Mouse (Mus musculus): ENCODE measurements around the gene Fcer1g.

The Fcer1g gene

DNA sequence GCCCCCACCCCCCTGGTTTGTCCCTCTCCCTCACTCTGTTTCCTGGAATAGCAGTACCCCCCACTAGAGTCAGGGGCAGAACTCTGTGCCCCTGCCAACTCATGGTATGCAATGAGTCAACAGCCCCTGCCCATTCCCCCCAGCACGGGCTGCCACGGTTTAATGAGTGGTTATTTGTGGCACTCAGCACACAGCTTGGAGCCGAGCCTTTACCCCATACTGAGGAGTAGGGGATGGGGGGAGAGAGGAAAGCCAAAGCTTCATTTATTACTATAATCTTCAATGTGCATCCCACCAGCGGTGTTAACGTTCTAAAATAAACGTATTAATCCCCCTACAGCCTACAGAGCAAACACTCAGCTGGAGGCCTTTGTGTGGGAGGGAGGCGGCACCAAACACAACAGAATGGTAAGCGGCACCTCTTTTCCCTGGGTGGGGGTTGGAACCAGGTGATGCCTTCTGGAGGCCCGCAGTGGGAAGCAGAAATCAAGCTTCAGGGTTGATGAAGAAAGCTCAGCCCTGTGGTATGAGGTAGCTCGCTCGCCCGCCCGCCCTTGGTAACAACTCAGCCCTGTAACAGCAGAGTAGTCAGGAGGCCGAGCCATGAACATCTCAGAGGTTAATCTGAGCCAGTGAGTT is 44.6 kb downstream of the Fcer1g start:
- intact Hi-C loops (cut with DNase I), result no loop called here

DNA sequence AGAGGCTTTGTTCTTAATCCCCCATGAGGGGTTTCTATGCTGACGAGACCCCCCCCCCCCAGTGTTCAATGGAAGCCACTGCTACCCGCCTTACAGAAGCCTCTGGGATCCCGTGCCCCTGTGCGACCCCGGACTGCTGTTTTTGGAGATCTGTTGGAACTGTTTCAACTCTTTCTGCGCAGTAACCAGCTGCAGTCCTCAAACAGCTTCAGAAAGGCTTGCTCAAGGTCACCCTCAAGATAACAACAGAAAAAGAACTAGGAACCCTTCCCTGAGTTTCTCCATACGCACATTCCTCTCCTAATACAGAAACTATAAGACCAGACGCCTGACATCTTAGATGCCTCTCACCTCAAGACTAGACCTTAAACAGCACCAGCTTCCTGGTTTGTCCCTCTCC is 45.1 kb downstream of the Fcer1g start:
- intact Hi-C loops (cut with DNase I), result no loop called here

DNA sequence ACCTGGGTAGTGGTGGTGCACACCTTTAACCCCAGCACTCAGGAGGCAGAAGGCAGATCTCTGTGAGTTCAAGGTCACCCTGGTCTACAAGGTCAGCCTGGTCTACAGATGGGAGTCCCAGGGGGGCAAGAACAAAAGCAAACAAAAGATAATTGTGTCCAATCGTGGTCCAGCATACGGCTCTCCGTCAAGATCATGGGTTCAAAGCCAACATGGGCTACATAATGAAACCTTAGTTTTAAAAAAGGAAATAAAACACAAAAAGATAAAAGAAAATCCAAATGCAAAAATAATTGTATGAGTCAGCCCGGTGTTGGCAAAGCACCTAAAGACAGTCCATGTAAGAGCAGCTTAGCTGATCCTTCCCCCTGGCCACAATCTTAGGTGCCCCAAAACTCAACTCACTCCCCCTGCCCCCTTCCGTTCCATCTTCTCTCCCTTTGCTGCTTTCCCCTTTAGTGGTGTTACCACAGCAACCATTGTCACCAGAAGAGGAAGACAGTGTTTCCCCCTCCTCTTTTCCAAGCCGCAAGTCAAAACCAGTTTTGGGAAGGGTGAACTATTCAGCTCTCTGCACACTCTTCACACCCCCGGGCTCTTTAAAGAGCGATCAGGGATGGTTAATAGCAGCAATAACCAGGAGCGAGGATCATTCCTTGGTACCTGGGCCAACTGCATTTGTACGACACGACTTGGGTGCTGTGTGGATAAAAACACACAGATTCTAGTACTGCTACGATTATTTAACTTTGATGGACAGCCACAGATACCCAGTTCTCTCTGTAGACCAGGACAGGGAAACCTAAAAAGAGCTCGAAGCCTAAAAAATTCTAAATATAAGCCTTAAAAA is 46.1 kb downstream of the Fcer1g start:
- intact Hi-C loops (cut with DNase I), result no loop called here

DNA sequence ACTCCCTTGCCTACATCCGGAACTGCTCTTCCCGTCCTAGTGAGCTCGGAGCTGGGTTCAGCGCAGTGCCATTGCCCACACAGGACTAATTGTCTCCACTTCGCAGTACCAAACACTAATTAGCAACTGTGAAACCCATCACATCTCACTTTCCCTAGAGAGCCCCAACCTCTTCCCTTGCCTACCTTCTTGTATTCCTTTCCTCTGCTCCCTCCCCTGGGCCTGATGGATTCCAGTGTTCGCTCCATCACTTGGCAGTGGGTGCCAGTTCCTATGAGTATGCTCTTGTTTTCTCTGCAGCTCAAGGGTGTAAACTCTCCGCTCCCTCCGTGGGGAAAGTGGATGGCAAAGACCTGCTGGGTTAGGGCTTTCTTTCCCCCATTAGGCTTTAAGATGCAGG is 48.5 kb downstream of the Fcer1g start:
- intact Hi-C loops (cut with DNase I), result no loop called here

DNA sequence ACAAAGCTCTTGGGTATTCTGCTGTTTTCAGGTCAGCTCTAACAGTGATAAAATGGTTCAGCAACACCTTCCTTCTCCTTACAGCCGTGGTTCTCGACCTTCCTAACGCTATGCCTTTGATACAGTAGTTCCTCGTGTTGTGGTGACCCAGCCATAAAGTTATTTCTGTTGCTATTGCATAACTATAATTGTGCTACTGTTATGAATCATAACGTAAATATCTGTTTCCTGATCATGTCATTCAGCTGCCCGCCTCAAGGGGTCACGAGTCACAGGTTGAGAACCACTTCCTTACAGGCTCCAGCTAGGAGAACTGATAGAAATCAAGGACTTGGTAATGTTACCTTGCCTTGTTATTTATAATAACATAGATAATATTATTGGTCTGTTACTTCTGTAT is 49.9 kb downstream of the Fcer1g start:
- intact Hi-C loops (cut with DNase I), result no loop called here

DNA sequence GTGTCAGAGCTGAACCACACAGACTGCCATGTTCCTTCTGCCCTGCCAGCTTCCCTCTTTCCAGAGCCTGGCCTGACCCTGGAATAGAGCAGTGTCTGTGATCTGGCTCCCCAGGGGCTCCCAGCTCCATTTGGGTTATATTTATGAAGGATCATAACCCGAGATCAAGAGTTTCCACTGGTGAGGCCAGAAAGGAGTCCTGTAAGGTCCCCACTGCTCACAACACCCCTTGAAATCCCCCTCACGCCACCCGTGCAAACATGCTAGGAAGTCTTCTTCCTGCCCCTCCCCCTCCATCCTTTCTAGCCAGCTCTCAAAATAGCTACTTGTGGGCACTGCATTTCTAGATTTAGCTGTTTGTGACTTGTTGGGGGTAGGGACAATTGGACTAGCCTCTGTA is 50.5 kb downstream of the Fcer1g start:
- intact Hi-C loops (cut with DNase I), result no loop called here

DNA sequence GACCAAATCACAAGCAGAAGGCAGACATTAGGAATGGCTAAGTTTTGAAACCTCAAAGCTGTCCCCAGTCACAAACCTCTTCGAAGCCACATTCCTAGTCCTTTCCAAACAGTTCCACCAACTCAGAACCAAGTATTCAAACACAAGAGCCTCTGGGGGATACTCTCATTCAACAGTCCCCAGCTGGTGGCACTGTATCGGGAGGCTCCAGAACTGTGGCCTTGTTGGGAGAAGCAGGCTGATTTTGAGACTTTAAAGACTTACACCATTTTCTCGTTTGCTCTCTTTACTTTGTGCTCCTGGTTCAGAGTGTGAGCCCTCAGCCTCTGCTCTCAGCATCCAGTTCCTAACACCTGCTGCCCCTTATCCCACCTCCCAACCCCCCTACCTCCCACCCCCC is 51.1 kb downstream of the Fcer1g start:
- intact Hi-C loops (cut with DNase I), result no loop called here

Data from adrenal gland (tissue).